Mouse (Mus musculus) heart, adult 11 months (tissue): ENCODE measurements around the gene Bco2.
A peak's percentile ranks its signal among the peaks of the same experiment; 100 is the strongest.

Source experiments
- DNase-seq: peaks from one replicate; pipeline ENCODE4 v3.0.0; 2022

The Bco2 gene

DNA sequence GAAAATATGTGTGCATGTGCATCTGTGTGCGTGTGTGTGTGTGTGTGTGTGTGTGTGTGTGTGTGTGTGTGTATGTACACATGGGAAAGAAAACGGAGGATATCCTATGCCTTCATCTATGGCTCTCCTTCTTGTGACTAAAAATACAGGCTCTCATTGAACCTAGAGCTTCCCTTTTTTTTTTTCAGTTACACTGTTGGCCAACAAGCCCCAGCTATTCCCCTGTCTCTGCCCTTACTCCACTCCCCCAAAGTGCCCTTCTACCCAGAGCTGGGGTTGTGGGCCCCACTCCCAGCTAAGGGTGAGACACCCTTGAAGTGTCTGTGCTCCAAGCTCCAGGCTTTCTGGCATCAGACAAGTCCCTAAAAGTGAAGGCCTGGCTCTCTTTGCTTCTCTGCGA, 52.0 kb downstream of the Bco2 start:
- DNase-seq, result no peak

GRCm38 (mm10) chr9:50500974-50501501, 53.9 kb downstream of the Bco2 start:
- peak; percentile 90 for DNase-seq

- peak; percentile 57 for DNase-seq
Observed at GRCm38 (mm10) chr9:50500467-50500973, 54.5 kb downstream of the Bco2 start.

DNA sequence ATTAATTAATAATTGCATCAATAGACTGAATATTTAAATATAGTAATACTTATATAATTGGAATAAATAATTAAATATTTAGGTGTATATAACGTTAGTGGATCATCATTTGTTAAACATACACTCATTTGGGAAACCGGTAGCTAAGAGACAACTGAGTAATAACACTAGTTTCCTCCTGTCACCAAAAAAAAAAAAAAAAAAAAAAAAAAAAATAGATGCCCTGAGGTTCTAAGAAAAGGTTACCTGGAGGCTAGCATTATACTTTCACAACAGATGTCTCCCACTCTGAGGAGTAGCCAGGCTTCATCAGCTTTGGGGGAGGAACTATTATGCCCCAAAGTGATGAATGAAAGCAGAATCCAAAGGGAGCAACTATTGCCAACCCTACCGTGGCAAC, 55.2 kb downstream of the Bco2 start:
- DNase-seq, result no peak

DNA sequence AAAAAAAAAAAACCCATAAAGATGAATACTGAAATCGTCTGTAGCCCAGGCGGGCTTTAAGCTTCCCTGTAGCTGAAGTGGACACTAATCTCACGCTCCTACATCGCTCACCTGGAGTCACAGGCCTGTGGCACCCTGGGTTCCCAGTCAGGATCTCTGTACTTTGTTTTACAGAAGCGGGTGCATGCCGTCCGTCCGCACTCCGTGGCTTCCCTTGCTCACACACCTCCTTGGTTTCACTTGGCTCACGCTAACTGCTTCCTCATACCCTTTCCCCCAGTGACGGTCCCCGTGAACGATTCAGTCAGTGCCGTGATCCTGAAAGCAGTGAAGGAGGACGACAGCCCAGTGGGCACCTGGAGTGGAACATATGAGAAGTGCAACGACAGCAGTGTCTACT, 56.2 kb downstream of the Bco2 start:
- peak; percentile 82 for DNase-seq

DNA sequence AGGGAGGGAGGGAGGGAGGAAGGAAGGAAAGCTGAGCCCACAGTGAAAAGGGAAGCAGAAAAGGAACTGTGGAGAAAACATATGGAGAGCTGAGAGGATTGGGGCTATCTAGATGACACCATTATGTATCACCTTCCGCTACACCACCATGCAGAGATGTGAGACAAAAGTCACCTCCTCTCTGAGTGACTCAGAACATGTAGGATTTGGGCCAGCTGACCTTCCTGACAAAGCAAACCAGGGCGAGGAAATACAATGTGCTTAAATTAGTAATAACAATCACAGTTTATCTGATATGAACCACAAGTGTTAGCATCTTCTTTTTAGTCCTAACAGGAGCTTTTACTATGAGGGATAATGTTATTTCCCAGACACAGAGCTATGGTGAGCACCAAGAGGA, 57.4 kb downstream of the Bco2 start:
- peak; percentile 30 for DNase-seq

DNA sequence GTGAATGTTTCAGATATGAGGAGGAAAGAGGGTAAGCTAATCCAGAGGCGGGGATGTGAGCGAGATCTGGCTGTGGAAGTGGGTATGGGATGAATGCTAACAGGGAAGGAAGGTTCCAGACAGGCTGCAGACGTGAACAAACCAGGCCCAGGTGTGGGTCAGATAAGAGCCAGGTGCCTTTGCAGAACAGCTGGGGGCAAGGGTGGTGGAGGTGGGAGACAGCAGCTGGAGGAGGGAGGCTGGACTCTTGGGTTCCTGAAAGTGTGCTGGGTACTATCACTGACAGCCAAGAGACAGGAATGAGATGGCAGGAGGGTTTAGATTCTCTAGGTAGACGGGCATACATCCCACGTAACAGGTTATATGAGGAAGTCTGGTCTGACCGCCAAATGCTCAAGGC, 57.9 kb downstream of the Bco2 start:
- peak; percentile 72 for DNase-seq

DNA sequence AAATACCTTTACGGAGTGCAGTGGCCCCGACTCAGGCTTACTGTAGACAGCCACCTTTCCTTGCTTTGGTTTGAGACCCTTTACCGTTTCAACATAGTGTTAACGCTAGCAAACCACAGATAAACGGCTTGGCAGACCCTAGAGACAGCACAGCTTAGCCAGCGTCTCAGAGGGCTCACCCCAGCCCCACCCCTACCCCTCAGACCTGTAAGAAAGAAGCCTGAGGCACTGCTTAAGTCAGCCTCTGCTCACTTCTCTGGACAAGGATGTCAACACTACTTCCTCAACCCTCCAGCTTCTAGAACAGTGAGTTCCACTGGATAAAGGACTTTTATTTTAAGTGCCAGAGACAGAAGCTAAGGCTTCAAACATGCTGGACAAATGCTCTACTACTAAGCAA, 58.4 kb downstream of the Bco2 start:
- DNase-seq, result peak; percentile 23

DNA sequence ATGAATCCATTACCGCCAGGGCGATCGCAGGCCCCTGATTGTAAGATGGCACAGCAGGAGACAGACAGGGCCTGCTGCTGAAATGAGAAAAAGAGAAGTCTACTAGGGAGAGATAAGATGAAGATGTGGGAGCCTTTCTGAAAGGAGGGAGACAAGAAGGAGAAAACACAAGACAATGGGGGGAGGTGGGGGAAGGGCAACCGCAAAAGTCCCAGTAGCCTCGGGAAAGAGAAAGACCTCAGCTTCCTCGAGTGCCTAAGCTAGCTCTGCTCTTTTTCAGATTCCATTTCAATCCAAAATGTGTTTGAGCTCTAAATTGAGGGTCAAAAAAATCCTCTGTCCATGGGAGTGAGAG, 58.9 kb downstream of the Bco2 start:
- no peak for DNase-seq

DNA sequence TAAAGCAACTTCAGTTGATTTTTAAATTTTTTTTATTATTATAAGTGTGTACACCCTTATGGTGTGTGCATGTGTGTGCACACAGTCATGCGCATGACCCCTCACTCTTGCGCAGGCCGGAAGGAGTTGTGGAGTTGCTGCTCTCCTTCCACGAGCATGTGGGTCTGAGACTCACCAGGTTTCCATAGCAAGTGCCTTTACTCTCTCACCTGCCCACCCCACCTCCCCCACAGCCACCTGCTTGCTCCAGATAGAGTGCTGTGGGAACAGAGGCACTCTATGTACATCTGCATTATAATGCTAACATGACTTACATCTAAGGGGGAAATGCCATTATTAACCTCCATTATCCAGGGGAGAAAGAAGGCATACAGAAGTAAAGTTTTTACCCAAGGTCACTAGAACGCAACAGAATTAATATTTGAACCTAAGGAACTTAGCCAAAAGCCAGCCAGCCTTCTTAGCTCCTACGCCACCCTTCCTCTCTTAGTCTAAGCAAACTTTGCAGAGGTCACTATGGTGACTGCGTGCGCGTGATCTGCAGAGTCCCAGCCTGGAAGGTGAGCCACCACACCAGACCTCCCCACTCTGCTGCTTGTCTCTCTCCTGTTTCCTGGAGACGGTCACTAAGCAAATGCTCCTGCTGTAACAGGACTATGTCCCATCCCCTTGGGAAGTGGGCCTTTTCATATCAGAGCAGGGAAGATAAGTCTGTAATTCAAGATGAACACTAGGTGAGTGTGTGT, 59.4 kb downstream of the Bco2 start:
- DNase-seq, result peak; percentile 89

GRCm38 (mm10) chr9:50494311-50494710, 60.7 kb downstream of the Bco2 start, which contains the start of gene Plet1:
Plet1 (plus strand) TSS chr9:50494525.
- peak; percentile 75 for DNase-seq

DNA sequence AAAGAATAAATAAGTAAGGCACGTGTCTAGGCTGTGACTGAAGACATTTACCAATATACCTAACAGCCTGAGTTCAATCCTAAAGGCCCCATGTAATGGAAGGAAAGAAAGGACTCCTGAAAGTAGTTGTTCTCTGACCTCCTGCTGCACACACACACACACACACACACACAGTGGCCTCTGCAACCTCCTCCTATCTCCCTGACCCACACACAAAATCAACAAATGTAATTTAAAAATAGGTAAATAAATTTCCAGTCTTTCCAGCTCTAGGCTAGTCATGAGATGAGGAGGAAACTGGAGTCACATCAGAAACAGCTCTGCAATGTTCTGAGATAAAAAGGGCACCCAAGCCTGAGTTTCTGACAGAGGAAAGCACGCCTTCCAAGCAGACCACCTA, 61.2 kb downstream of the Bco2 start:
- no peak for DNase-seq

- DNase-seq, result no peak
Observed at GRCm38 (mm10) chr9:50491531-50492045, 63.4 kb downstream of the Bco2 start.

GRCm38 (mm10) chr9:50490836-50491235, 64.1 kb downstream of the Bco2 start:
- no peak for DNase-seq

GRCm38 (mm10) chr9:50485521-50485920, 69.5 kb downstream of the Bco2 start:
- DNase-seq, result no peak
